Mouse (Mus musculus): ENCODE data around the gene Dlgap1.

Dlgap1 gene

DNA sequence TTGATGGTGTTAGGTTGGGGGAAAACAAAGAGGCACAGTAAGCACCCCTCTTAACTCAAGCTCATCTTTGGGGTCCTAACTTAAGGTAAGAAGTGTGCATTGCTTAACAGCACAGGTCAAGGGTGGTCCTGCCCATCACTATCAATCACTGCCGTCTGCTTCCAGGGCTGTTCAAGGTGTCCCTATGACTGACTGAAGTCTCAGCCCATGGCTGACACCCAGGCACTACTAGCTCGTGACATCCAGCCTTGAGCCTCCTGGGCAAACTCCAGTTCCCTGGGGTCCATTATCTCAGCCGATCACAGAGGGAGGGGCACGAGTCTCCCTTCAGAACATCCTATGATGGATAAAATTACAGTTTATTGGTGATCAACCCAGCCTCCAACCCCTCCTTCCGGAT is 897.2 kb downstream of the Dlgap1 start:
- no peak for DNase-seq (ENCODE audit: low read depth)

DNA sequence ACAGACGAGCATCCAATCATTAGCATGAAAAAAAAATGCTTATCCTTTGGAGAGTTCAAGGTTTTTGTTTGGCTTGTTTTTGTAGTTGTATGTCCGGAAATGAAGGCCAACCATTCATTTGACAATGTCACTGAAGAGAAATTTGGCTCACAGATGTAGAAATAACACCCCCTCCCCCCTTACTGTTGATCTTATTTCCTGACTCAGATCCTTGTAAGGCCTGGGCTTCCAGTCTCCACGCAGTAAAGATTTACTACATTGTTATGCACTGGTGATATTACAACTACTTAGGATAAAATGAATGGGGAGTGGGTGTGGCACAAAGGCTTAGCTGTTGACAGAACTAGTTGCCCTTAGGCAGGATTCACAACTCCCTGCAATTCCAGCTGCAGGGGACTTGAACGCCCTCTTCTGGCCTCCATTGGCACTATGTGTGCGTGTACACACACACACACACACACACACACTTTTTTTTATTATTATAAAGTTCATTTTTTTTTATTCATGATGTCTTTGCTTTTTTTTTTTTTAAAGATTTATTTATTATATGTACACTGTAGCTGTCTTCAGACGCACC is 897.8 kb downstream of the Dlgap1 start:
- DNase-seq (ENCODE audit: low read depth), result no peak

- no peak for DNase-seq (ENCODE audit: low read depth)
These were observed 899.8 kb downstream of the Dlgap1 start for GRCm38 (mm10) chr17:70868577-70869229.

DNA sequence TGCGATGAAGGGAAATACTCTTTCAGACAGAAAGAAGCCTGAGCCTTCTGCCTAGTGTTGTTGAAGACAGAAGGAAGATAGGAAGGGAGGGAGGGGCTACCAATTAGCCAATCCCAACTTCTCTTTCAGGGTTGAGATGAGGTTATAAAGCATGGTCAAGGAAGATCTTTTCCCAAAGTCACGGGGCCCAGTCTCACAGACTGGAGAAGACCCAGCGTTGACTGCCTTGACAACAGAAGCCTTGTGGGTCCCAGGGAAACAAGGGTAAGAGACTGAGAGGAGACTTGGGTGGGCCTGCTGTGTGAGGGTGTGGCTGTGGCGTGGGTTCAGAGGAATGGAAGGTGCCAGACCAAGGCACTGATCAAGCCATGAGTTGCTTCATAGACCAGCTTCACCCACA is 901.7 kb downstream of the Dlgap1 start:
- no peak for DNase-seq (ENCODE audit: low read depth)

Data from NIH3T3 (cell line).